In genomic region chr7:75329740-75330142, GRCm38 (mm10) we compare ENCODE assay signal across 14 mouse cellular contexts. TPM values are rescaled to one million over a fixed set of nuclear protein-coding genes. Genes with fewer than 3 reads are reported as not detected.
DNase-seq lines count a peak whose midpoint lies in the region; ATAC-seq lines count a peak whose summit lies in the region.
"Had no signal": no experiment of that assay in that cellular context is flagged by ENCODE, and none has a peak within 500 bp of the region (broad histone marks: within the 10 kb centered on the region; RNA-seq: fewer than 3 reads in every experiment).

No protein-coding gene starts in this region.

- no peaks in the 10 kb centered on the region for H3K27me3 ChIP-seq in hindbrain, embryonic 14.5 days (ENCODE audit: control insufficient read depth, insufficient read depth, low read length)
- H3K27me3 ChIP-seq in neural tube, embryonic 15.5 days (replicated peaks) = no peaks in the 10 kb centered on the region
- H3K27me3 ChIP-seq: liver, embryonic 12.5 days; Patski had no signal

- no peak overlapping the region for H3K9ac ChIP-seq in hindbrain, embryonic 14.5 days
- no peak overlapping the region for H3K9ac ChIP-seq in neural tube, embryonic 15.5 days (replicated peaks)
- H3K9ac ChIP-seq: liver, embryonic 12.5 days had no signal

- intact Hi-C loops in gastrocnemius, postnatal 36 days (cut with DNase I) = no loop called here

- H3K9me3 ChIP-seq in hindbrain, embryonic 14.5 days (ENCODE audit: control insufficient read depth, low read length) = no peaks in the 10 kb centered on the region
- no peaks in the 10 kb centered on the region for H3K9me3 ChIP-seq in neural tube, embryonic 15.5 days (replicated peaks)
- H3K9me3 ChIP-seq: liver, embryonic 12.5 days had no signal

- no peak overlapping the region for H3K4me2 ChIP-seq in hindbrain, embryonic 14.5 days (replicated peaks)
- no peak overlapping the region for H3K4me2 ChIP-seq in neural tube, embryonic 15.5 days
- H3K4me2 ChIP-seq: liver, embryonic 12.5 days had no signal

- WGBS in hindbrain, embryonic 14.5 days = 35% methylated on average over 3 of the region's 3 CpGs
- 34% methylated on average over 3 of the region's 3 CpGs for whole genome bisulfite sequencing in neural tube, embryonic 15.5 days

- no peaks in the 10 kb centered on the region for H3K36me3 ChIP-seq in hindbrain, embryonic 14.5 days (replicated peaks; ENCODE audit: control insufficient read depth, insufficient read depth)
- H3K36me3 ChIP-seq in neural tube, embryonic 15.5 days = no peaks in the 10 kb centered on the region
- H3K36me3 ChIP-seq: liver, embryonic 12.5 days had no signal

- peaks cover 20% of the 10 kb centered on the region for H3K4me1 ChIP-seq in hindbrain, embryonic 14.5 days (replicated peaks; ENCODE audit: control insufficient read depth, insufficient read depth, low read length)
- peaks cover 11% of the 10 kb centered on the region for H3K4me1 ChIP-seq in neural tube, embryonic 15.5 days
- H3K4me1 ChIP-seq: liver, embryonic 12.5 days had no signal

- peak overlapping the region; percentile 69; the same call in 1 of the 2 replicates for H3K27ac ChIP-seq in hindbrain, embryonic 14.5 days
- H3K27ac ChIP-seq in neural tube, embryonic 15.5 days (replicated peaks) = peak overlapping the region; percentile 64
- H3K27ac ChIP-seq: liver, embryonic 12.5 days had no signal

- no peak overlapping the region for H3K4me3 ChIP-seq in hindbrain, embryonic 14.5 days (replicated peaks; ENCODE audit: low read length)
- no peak overlapping the region for H3K4me3 ChIP-seq in neural tube, embryonic 15.5 days (replicated peaks)
- H3K4me3 ChIP-seq: liver, embryonic 12.5 days had no signal

- peak; percentile 73 for ATAC-seq in hindbrain, embryonic 14.5 days (ENCODE audit: low FRiP score)
- ATAC-seq in neural tube, embryonic 15.5 days (ENCODE audit: low FRiP score) = no peak
- ATAC-seq: liver, embryonic 12.5 days; Patski had no signal

- DNase-seq in gastrocnemius, postnatal 25 days = peak; percentile 5
- no peak for DNase-seq in gastrocnemius, postnatal 36 days
- DNase-seq in cerebellum, adult 9-10 months = peak; percentile 98
- peak; percentile 35 for DNase-seq in hindbrain, embryonic 14.5 days (ENCODE audit: low spot score)
- no peak for DNase-seq in layer of hippocampus, postnatal 36 days
- no peak for DNase-seq in B cell, adult 2 months
- DNase-seq in ovary, postnatal 14 days (ENCODE audit: low spot score) = no peak
- DNase-seq: adrenal gland, postnatal 36 days; kidney, adult 18-20 months; lung, postnatal 4 days; thymus, postnatal 36 days had no signal

RNA-seq across cellular contexts. Expression of gene Sv2b, which starts 20.7 kb away (rescaled TPM):
- total RNA-seq in gastrocnemius, postnatal 25 days (2021) = under 1 TPM; 0.23 to 0.48 TPM
- total RNA-seq in gastrocnemius, postnatal 36 days (2021) = under 1 TPM; 0.44 to 0.46 TPM
- polyA plus RNA-seq in hindbrain, embryonic 14.5 days (2014; fragmentation: Nextera tagmentation; extraction: Ambion mirVana) = 20.0 and 23.8 TPM in 2 replicates
- 17.9 and 20.2 TPM in 2 replicates for polyA plus RNA-seq in neural tube, embryonic 15.5 days (2015; fragmentation: Nextera tagmentation; extraction: Ambion mirVana)
- 100 to 1,000 TPM; 278 to 333 TPM for total RNA-seq in layer of hippocampus, postnatal 36 days (2021)

Comparison
In these comparisons a context has a peak if more than half of its experiments do, and no peak if none do; other contexts are left out.
1. DNase-seq: peak in gastrocnemius, postnatal 25 days (single experiment), cerebellum, adult 9-10 months (single experiment) and hindbrain, embryonic 14.5 days (single experiment); none in gastrocnemius, postnatal 36 days (0 of 2), layer of hippocampus, postnatal 36 days (0 of 2), B cell, adult 2 months (0 of 2) and ovary, postnatal 14 days (single experiment).
2. RNA of gene Sv2b, which starts 20.7 kb away (total RNA-seq): 278 to 333 TPM in layer of hippocampus, postnatal 36 days; 0.23 to 0.48 TPM in gastrocnemius, postnatal 25 days and 0.44 to 0.46 TPM in gastrocnemius, postnatal 36 days; every median in the first group is over 100 times any median in the second.